8 mouse cellular contexts compared by ENCODE assay signal in genomic region chr3:123385118-123385485, GRCm38 (mm10). TPM values are rescaled to one million over a fixed set of nuclear protein-coding genes. Genes with fewer than 3 reads are reported as not detected.
DNase-seq lines count a peak whose midpoint lies in the region; ATAC-seq and TF ChIP-seq lines count a peak whose summit lies in the region.

No protein-coding gene starts in this region.

- WGBS in heart, embryonic 14.5 days: 9% methylated on average over 6 of the region's 6 CpGs
- WGBS in forebrain, embryonic 11.5 days: 8% methylated on average over 6 of the region's 6 CpGs
- 5% methylated on average over 6 of the region's 6 CpGs for WGBS in liver, embryonic 13.5 days (ENCODE audit: insufficient replicate concordance)

- H3K9ac ChIP-seq in heart, embryonic 14.5 days (ENCODE audit: low read length): peak overlapping the region; percentile 89
- peak overlapping the region; percentile 77 for H3K9ac ChIP-seq in forebrain, embryonic 11.5 days (ENCODE audit: low read length)
- peak overlapping the region; percentile 88 for H3K9ac ChIP-seq in liver, embryonic 13.5 days

- ATAC-seq in heart, embryonic 14.5 days (ENCODE audit: insufficient number of reproducible peaks, insufficient read depth, low FRiP score, low read depth): no peak
- peak; percentile 31 for ATAC-seq in forebrain, embryonic 11.5 days (replicated peaks; ENCODE audit: low FRiP score)
- no peak for ATAC-seq in liver, embryonic 13.5 days (ENCODE audit: low read depth)
- no peak for ATAC-seq in monocyte, adult 5-6 weeks (replicated peaks; ENCODE audit: insufficient number of reproducible peaks, low FRiP score, low TSS enrichment, poor library complexity, severe bottlenecking)

- H3K9me3 ChIP-seq in heart, embryonic 14.5 days (ENCODE audit: control insufficient read depth, low read length): no peaks in the 10 kb centered on the region
- no peaks in the 10 kb centered on the region for H3K9me3 ChIP-seq in E14TG2a.4 (ENCODE audit: low read length)
- no peaks in the 10 kb centered on the region for H3K9me3 ChIP-seq in forebrain, embryonic 11.5 days (ENCODE audit: control insufficient read depth, low read length)
- no peaks in the 10 kb centered on the region for H3K9me3 ChIP-seq in liver, embryonic 13.5 days (replicated peaks)

- H3K36me3 ChIP-seq in heart, embryonic 14.5 days (ENCODE audit: control insufficient read depth, insufficient read depth, low read length): peaks cover 22% of the 10 kb centered on the region
- H3K36me3 ChIP-seq in E14TG2a.4 (ENCODE audit: insufficient read depth, low read length): peaks cover 28% of the 10 kb centered on the region
- H3K36me3 ChIP-seq in forebrain, embryonic 11.5 days (ENCODE audit: control insufficient read depth, insufficient read depth, low read length): no peaks in the 10 kb centered on the region; the same call in 1 of the 2 replicates
- peaks cover 16% of the 10 kb centered on the region for H3K36me3 ChIP-seq in liver, embryonic 13.5 days

- H3K4me3 ChIP-seq in heart, embryonic 14.5 days (ENCODE audit: control insufficient read depth in 1 of 2, insufficient read depth in 1 of 2, low read depth in 1 of 2, low read length in 2 of 2): peak overlapping the region; percentile 72 to 99
- peak overlapping the region; percentile 90 for H3K4me3 ChIP-seq in E14TG2a.4 (replicated peaks; ENCODE audit: low read length)
- peak overlapping the region; percentile 68 for H3K4me3 ChIP-seq in forebrain, embryonic 11.5 days (ENCODE audit: low read depth, low read length)
- H3K4me3 ChIP-seq in liver, embryonic 13.5 days (replicated peaks): peak overlapping the region; percentile 82

- TF ChIP-seq CTCF in E14TG2a.4 (conservative IDR thresholded peaks at IDR 0.05; ENCODE audit: low read length): no peak

- peaks cover 0 to 14% of the 10 kb centered on the region in 2 experiments; a peak in 2 of 4 replicates for H3K4me1 ChIP-seq in heart, embryonic 14.5 days (ENCODE audit: control insufficient read depth in 2 of 2, insufficient read depth in 2 of 2, low read length in 2 of 2)
- H3K4me1 ChIP-seq in E14TG2a.4 (replicated peaks; ENCODE audit: low read depth, low read length): peaks cover 17% of the 10 kb centered on the region
- no peaks in the 10 kb centered on the region for H3K4me1 ChIP-seq in forebrain, embryonic 11.5 days (replicated peaks; ENCODE audit: control insufficient read depth, insufficient read depth, low read length)
- H3K4me1 ChIP-seq in liver, embryonic 13.5 days (replicated peaks): peaks cover 20% of the 10 kb centered on the region

- H3K4me2 ChIP-seq in heart, embryonic 14.5 days (ENCODE audit: low read length): peak overlapping the region; percentile 83
- H3K4me2 ChIP-seq in forebrain, embryonic 11.5 days (ENCODE audit: low read depth, low read length, severe bottlenecking): peak overlapping the region; percentile 75
- H3K4me2 ChIP-seq in liver, embryonic 13.5 days: peak overlapping the region; percentile 77

- DNase-seq in heart, adult 8-10 months (ENCODE audit: low spot score): no peak
- DNase-seq in forebrain, embryonic 11.5 days (ENCODE audit: low spot score): no peak
- DNase-seq in liver, embryonic 13.5 days: no peak
- no peak for DNase-seq in layer of hippocampus, postnatal 25 days (ENCODE audit: extremely low spot score in 1 of 2, low spot score in 1 of 2)
- DNase-seq in urinary bladder, postnatal 10 days (ENCODE audit: low spot score): no peak

- no peaks in the 10 kb centered on the region for H3K27me3 ChIP-seq in heart, embryonic 14.5 days (ENCODE audit: control insufficient read depth, insufficient read depth, low read length)
- H3K27me3 ChIP-seq in E14TG2a.4 (ENCODE audit: insufficient read depth, low read length): no peaks in the 10 kb centered on the region
- H3K27me3 ChIP-seq in forebrain, embryonic 11.5 days (ENCODE audit: control insufficient read depth, insufficient read depth, low read length): no peaks in the 10 kb centered on the region
- no peaks in the 10 kb centered on the region for H3K27me3 ChIP-seq in liver, embryonic 13.5 days

- peak overlapping the region; percentile 69 to 89; a peak in 2 of 4 replicates for H3K27ac ChIP-seq in heart, embryonic 14.5 days (replicated peaks in 1 of 2; ENCODE audit: control insufficient read depth in 1 of 2, insufficient read depth in 1 of 2, low read depth in 2 of 2, low read length in 2 of 2)
- 0 out of 2 replicates have a peak overlapping the region, but pooled peaks have one; percentile 84 for H3K27ac ChIP-seq in forebrain, embryonic 11.5 days (ENCODE audit: low read depth, low read length)
- peak overlapping the region; percentile 86 for H3K27ac ChIP-seq in liver, embryonic 13.5 days

RNA-seq across cellular contexts. Expression of gene Mettl14, which starts 0.8 kb away (rescaled TPM):
- 15.3 and 15.5 TPM in 2 replicates for polyA plus RNA-seq in heart, embryonic 14.5 days (2014; fragmentation: Nextera tagmentation; extraction: Ambion mirVana)
- total RNA-seq in heart, adult 8-10 months (2022): 10 to 100 TPM; 11.4 to 13.1 (median 12.1) TPM
- 33.5 and 35.1 TPM in 2 replicates for polyA plus RNA-seq in forebrain, embryonic 11.5 days (2014; fragmentation: Nextera tagmentation; extraction: Ambion mirVana)
- 9.4 and 11.7 TPM in 2 replicates for polyA plus RNA-seq in liver, embryonic 13.5 days (2015; fragmentation: Nextera tagmentation; extraction: Ambion mirVana)
- 10 to 100 TPM; 14.0 to 15.4 TPM for total RNA-seq in layer of hippocampus, postnatal 25 days (2021)
- 16.0 to 27.8 TPM (median 21.0 TPM) in 3 replicates for total RNA-seq in monocyte, adult 5-6 weeks (2017)
